Mouse (Mus musculus) midbrain, embryonic 14.5 days (tissue): ENCODE measurements around the gene Plbd2. TPM values are rescaled to one million over a fixed set of nuclear protein-coding genes. Genes with fewer than 3 reads are reported as not detected.

Experiments
- ATAC-seq: fragments of 200-750 bp; cut with Nextera tagmentation; 2 replicates; pipeline ENCODE4 v1.8.0; 2017; ENCODE audit warnings: moderate number of reproducible peaks, moderate library complexity; ENCODE audit not compliant: low FRiP score, low TSS enrichment
- DNase-seq: peaks from one replicate; pipeline ENCODE4 v3.0.0-alpha.2; 2015
- H3K27ac ChIP-seq: fragments of 300-500 bp; sonication (generic); replicated peaks from 2 replicates; pipeline ENCODE4 v1.5.1; 2014; ENCODE audit warnings: mild to moderate bottlenecking, low read depth, low read length, moderate library complexity
- H3K27me3 ChIP-seq: fragments of 300-500 bp; sonication (generic); 2 replicates; pipeline ENCODE4 v1.6.1; 2014; ENCODE audit warnings: low read length, control low read depth, mixed read lengths; ENCODE audit not compliant: control insufficient read depth, insufficient read depth
- H3K36me3 ChIP-seq: fragments of 300-500 bp; sonication (generic); 2 replicates; pipeline ENCODE4 v1.6.1; 2014; ENCODE audit warnings: low read length, control low read depth; ENCODE audit not compliant: control insufficient read depth, insufficient read depth
- H3K4me1 ChIP-seq: fragments of 300-500 bp; sonication (generic); 2 replicates; pipeline ENCODE4 v1.6.1; 2014; ENCODE audit warnings: mild to moderate bottlenecking, antibody characterized with exemption, low read length, control low read depth; ENCODE audit not compliant: control insufficient read depth, insufficient read depth
- H3K4me2 ChIP-seq: fragments of 300-500 bp; sonication (generic); 2 replicates; pipeline ENCODE4 v1.6.1; 2014; ENCODE audit warnings: mild to moderate bottlenecking, low read length, moderate library complexity
- H3K4me3 ChIP-seq: fragments of 300-500 bp; sonication (generic); replicated peaks from 2 replicates; pipeline ENCODE4 v1.5.1; 2014; ENCODE audit warnings: low read depth, low read length
- H3K9ac ChIP-seq: fragments of 300-500 bp; sonication (generic); replicated peaks from 2 replicates; pipeline ENCODE4 v1.6.1; 2014; ENCODE audit warnings: mild to moderate bottlenecking, low read length, moderate library complexity
- H3K9me3 ChIP-seq: fragments of 300-500 bp; sonication (generic); 2 replicates; pipeline ENCODE4 v1.6.1; 2016; ENCODE audit warnings: low read length, control low read depth, mixed read lengths; ENCODE audit not compliant: control insufficient read depth
- WGBS: fragments of 180-500 bp; shearing (Covaris S2); extraction: QIAGEN DNeasy Blood & Tissue Kit; methylation state at CpG from one replicate; pipeline ENCODE4 v1.1.7; 2014; 5-methylcytosine and 5-hydroxymethylcytosine counted together
- polyA plus RNA-seq: library from polyadenylated mRNA; unstranded; fragments of >200 nt; fragmentation: Nextera tagmentation; extraction: Ambion mirVana; gene quantifications from 2 replicates; pipeline ENCODE4 v1.2.1, GENCODE M21; 2014

The Plbd2 gene
- polyA plus RNA-seq, 1 experiment from 2014 or later: 26.1 TPM

GRCm38 (mm10) chr5:120514754-120515153 is 11.3 kb upstream of the Plbd2 start:
- Histone ChIP-seq H3K27ac (no peak overlapping the region), H3K9me3 (no peaks in the 10 kb centered on the region), H3K4me3 (no peak overlapping the region), H3K9ac (no peak overlapping the region), H3K4me1 (peaks cover 12% of the 10 kb centered on the region; the same call in 1 of the 2 replicates), H3K27me3 (no peaks in the 10 kb centered on the region; the same call in 1 of the 2 replicates), H3K4me2 (no peak overlapping the region), H3K36me3 (no peaks in the 10 kb centered on the region)
- WGBS: 35% methylated on average over 4 of the region's 4 CpGs
- peak; percentile 45 for DNase-seq
- ATAC-seq: no peak

- peaks cover 12% of the 10 kb centered on the region; the same call in 1 of the 2 replicates for H3K4me1 ChIP-seq
- H3K4me2 ChIP-seq: no peak overlapping the region
- 94% methylated on average over 9 of the region's 9 CpGs for WGBS
- H3K27ac ChIP-seq: no peak overlapping the region
- H3K9ac ChIP-seq: no peak overlapping the region
- DNase-seq: no peak
- H3K27me3 ChIP-seq: no peaks in the 10 kb centered on the region; the same call in 1 of the 2 replicates
- H3K9me3 ChIP-seq: no peaks in the 10 kb centered on the region
- no peak overlapping the region for H3K4me3 ChIP-seq
- H3K36me3 ChIP-seq: no peaks in the 10 kb centered on the region
- no peak for ATAC-seq
These were observed 10.7 kb upstream of the Plbd2 start for GRCm38 (mm10) chr5:120514031-120514677.

GRCm38 (mm10) chr5:120512911-120513555 is 9.6 kb upstream of the Plbd2 start:
- DNase-seq: no peak
- H3K4me2 ChIP-seq: no peak overlapping the region
- no peak for ATAC-seq
- no peaks in the 10 kb centered on the region; the same call in 1 of the 2 replicates for H3K27me3 ChIP-seq
- H3K4me3 ChIP-seq: no peak overlapping the region
- 25% methylated on average over 15 of the region's 15 CpGs for WGBS
- no peaks in the 10 kb centered on the region for H3K9me3 ChIP-seq
- no peak overlapping the region for H3K9ac ChIP-seq
- no peaks in the 10 kb centered on the region for H3K36me3 ChIP-seq
- peaks cover 12% of the 10 kb centered on the region; the same call in 1 of the 2 replicates for H3K4me1 ChIP-seq
- no peak overlapping the region for H3K27ac ChIP-seq

- no peak for DNase-seq
- no peak overlapping the region for H3K27ac ChIP-seq
- H3K4me1 ChIP-seq: peaks cover 12% of the 10 kb centered on the region; the same call in 1 of the 2 replicates
- WGBS: 35% methylated on average over 14 of the region's 14 CpGs
- peak overlapping the region; percentile 51 for H3K4me2 ChIP-seq
- ATAC-seq: 0 out of 2 replicates have a peak, but pooled peaks have one; percentile 5
- no peaks in the 10 kb centered on the region; the same call in 1 of the 2 replicates for H3K27me3 ChIP-seq
- peak overlapping the region; percentile 26 for H3K4me3 ChIP-seq
- H3K9ac ChIP-seq: no peak overlapping the region
- no peaks in the 10 kb centered on the region for H3K9me3 ChIP-seq
- H3K36me3 ChIP-seq: no peaks in the 10 kb centered on the region
These were observed 8.3 kb upstream of the Plbd2 start for GRCm38 (mm10) chr5:120511643-120512220.

GRCm38 (mm10) chr5:120510982-120511642 is 7.7 kb upstream of the Plbd2 start, which contains the start of gene Slc8b1:
Gene Slc8b1 (plus strand): TSS chr5:120511168.
- DNase-seq (peak; percentile 87), ATAC-seq (peak; percentile 81)
- no peak within 1 kb of the TSS; the same call in 1 of the 2 replicates for H3K9ac ChIP-seq
- peaks cover 12% of the 10 kb centered on the region; the same call in 1 of the 2 replicates for H3K4me1 ChIP-seq
- peak within 1 kb of the TSS; percentile 51 for H3K4me2 ChIP-seq
- no peak within 1 kb of the TSS for H3K27ac ChIP-seq
- no peaks in the 10 kb centered on the region; the same call in 1 of the 2 replicates for H3K27me3 ChIP-seq
- no peaks in the 10 kb centered on the region for H3K9me3 ChIP-seq
- 1% methylated on average over 36 of the region's 36 CpGs for WGBS
- H3K4me3 ChIP-seq: peak within 1 kb of the TSS; percentile 26
- no peaks in the 10 kb centered on the region for H3K36me3 ChIP-seq

- Histone ChIP-seq H3K27me3 (no peaks in the 10 kb centered on the region; the same call in 1 of the 2 replicates), H3K9me3 (no peaks in the 10 kb centered on the region), H3K4me2 (no peak overlapping the region), H3K27ac (no peak overlapping the region), H3K36me3 (no peaks in the 10 kb centered on the region), H3K9ac (no peak overlapping the region), H3K4me3 (no peak overlapping the region), H3K4me1 (peaks cover 16% of the 10 kb centered on the region)
- WGBS: 54% methylated on average over 4 of the region's 4 CpGs
- DNase-seq (no peak), ATAC-seq (no peak)
These were observed 3.9 kb upstream of the Plbd2 start for GRCm38 (mm10) chr5:120507311-120507710.

GRCm38 (mm10) chr5:120506490-120506889 is 3.1 kb upstream of the Plbd2 start:
- Histone ChIP-seq H3K4me1 (peaks cover 20% of the 10 kb centered on the region), H3K4me3 (no peak overlapping the region), H3K27me3 (no peaks in the 10 kb centered on the region), H3K36me3 (no peaks in the 10 kb centered on the region), H3K27ac (no peak overlapping the region), H3K4me2 (no peak overlapping the region), H3K9me3 (no peaks in the 10 kb centered on the region), H3K9ac (no peak overlapping the region)
- WGBS: 68% methylated on average over 9 of the region's 9 CpGs
- DNase-seq (peak; percentile 29), ATAC-seq (no peak)

- Histone ChIP-seq H3K36me3 (no peaks in the 10 kb centered on the region), H3K4me3 (no peak overlapping the region), H3K4me2 (no peak overlapping the region), H3K4me1 (peaks cover 19% of the 10 kb centered on the region), H3K9ac (no peak overlapping the region), H3K27ac (no peak overlapping the region), H3K9me3 (no peaks in the 10 kb centered on the region), H3K27me3 (no peaks in the 10 kb centered on the region)
- WGBS: 68% methylated on average over 9 of the region's 9 CpGs
- no peak for DNase-seq
- no peak for ATAC-seq
These were observed 2.4 kb upstream of the Plbd2 start for GRCm38 (mm10) chr5:120505781-120506180.
